Mouse (Mus musculus) spleen, adult 2 months (tissue): ENCODE measurements around the gene Ntm.

ENCODE experiments used
- CTCF ChIP-seq: fragments of 200-500 bp; IDR thresholded peaks from 2 replicates; pipeline ENCODE4 v1.5.1; 2011; ENCODE audit warnings: mild to moderate bottlenecking, inconsistent platforms; ENCODE audit not compliant: insufficient read depth, insufficient read length, insufficient replicate concordance; ENCODE audit errors: extremely low read depth
- POLR2A ChIP-seq: fragments of 200-500 bp; IDR thresholded peaks from 2 replicates; pipeline ENCODE4 v1.6.1; 2011; ENCODE audit warnings: low read depth, low read length, inconsistent platforms

DNA sequence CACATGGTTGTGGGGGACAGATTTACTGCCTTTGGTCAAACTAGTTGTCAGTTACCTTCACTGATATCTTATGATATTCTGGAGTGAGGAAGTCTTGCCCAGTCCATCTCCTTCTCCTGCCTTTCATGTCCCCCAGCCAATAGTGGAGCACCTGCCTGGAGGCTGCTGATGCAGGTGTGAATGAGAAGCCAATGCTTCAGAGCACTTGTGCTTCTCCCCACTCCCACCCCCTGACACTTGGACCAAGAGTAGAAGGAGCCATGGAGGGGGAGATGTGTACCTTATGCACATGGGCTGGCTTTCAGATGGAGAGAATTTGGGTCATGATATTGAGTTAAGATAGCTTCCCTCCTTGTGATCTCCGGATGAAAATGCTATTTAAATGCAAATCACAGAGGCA lies 747.7 kb downstream of the Ntm start:
- TF ChIP-seq POLR2A, result no peak
- TF ChIP-seq CTCF, result no peak
